Mouse (Mus musculus) C2C12 (cell line): Measurements from ENCODE around the gene Itgb2l. TPM values are rescaled to one million over a fixed set of nuclear protein-coding genes. Genes with fewer than 3 reads are reported as not detected.

Experiments
- H3K27me3 ChIP-seq: one replicate; pipeline ENCODE4 v1.6.1; 2011; ENCODE audit not compliant: control insufficient read depth, insufficient read depth, insufficient read length
- H3K36me3 ChIP-seq: one replicate; pipeline ENCODE4 v1.6.1; 2011; ENCODE audit not compliant: control insufficient read depth, insufficient read depth
- H3K4me3 ChIP-seq: one replicate; pipeline ENCODE4 v1.5.1; 2011; ENCODE audit warnings: mild to moderate bottlenecking, control low read depth; ENCODE audit not compliant: poor library complexity, insufficient read depth, severe bottlenecking
- H3K79me2 ChIP-seq: one replicate; pipeline ENCODE4 v1.6.1; 2011; ENCODE audit not compliant: control insufficient read depth, insufficient read depth
- H3K79me3 ChIP-seq: one replicate; pipeline ENCODE4 v1.6.1; 2011; ENCODE audit warnings: low read depth, control low read depth
- H3ac ChIP-seq: one replicate; pipeline ENCODE3; 2011; ENCODE audit warnings: low read depth; ENCODE audit not compliant: control insufficient read depth, insufficient read length
- CEBPB ChIP-seq: IDR thresholded peaks from one replicate; pipeline ENCODE4 v1.6.1; 2011; ENCODE audit warnings: low read depth, mild to moderate bottlenecking, control low read depth, moderate library complexity
- CTCF ChIP-seq: IDR thresholded peaks from one replicate; pipeline ENCODE4 v1.5.1; 2011; ENCODE audit not compliant: control insufficient read depth, insufficient read depth, insufficient read length
- FOSL1 ChIP-seq: IDR thresholded peaks from one replicate; pipeline ENCODE4 v1.8.0; 2011; ENCODE audit warnings: mild to moderate bottlenecking, low read length; ENCODE audit not compliant: poor library complexity, insufficient read depth, severe bottlenecking
- MAX ChIP-seq: IDR thresholded peaks from one replicate; pipeline ENCODE4 v1.6.1; 2011; ENCODE audit warnings: mild to moderate bottlenecking, control low read depth
- MYOD1 ChIP-seq: IDR thresholded peaks from one replicate; pipeline ENCODE4 v1.6.1; 2011; ENCODE audit warnings: low read depth; ENCODE audit not compliant: control insufficient read depth, insufficient read length
- MYOG ChIP-seq: IDR thresholded peaks from one replicate; pipeline ENCODE4 v1.6.1; 2011; ENCODE audit not compliant: control insufficient read depth, insufficient read length; ENCODE audit errors: extremely low read depth
- USF1 ChIP-seq: IDR thresholded peaks from one replicate; pipeline ENCODE4 v1.6.1; 2011; ENCODE audit warnings: low read depth, mild to moderate bottlenecking, control low read depth, moderate library complexity
- long read RNA-seq, 2 experiments: library from polyadenylated mRNA; unstranded; transcript quantifications; one replicate each; pipeline ENCODE4 v2.0.0; 2019 to 2020
- polyA plus RNA-seq: library from polyadenylated mRNA; unstranded; fragments of >200 nt; fragmentation: generic; extraction: Trizol; gene quantifications from one replicate; pipeline ENCODE4 v1.2.1, GENCODE M21; 2012; ENCODE audit warnings: missing spikeins

The Itgb2l gene
- 0.12 TPM for polyA plus RNA-seq
- long read RNA-seq, experiment 1 = 0 reads
- long read RNA-seq, experiment 2 = 0 reads

GRCm38 (mm10) chr16:96443468-96443867 lies at the start of gene Itgb2l:
Itgb2l (minus strand) TSS chr16:96443619.
- peaks cover 6% of the 10 kb centered on the region for H3K27me3 ChIP-seq
- H3K4me3 ChIP-seq = no peak within 1 kb of the TSS
- no peak for TF ChIP-seq CTCF
- no peak for TF ChIP-seq MAX
- no peak for TF ChIP-seq USF1
- TF ChIP-seq CEBPB = no peak
- TF ChIP-seq FOSL1 = no peak
- no peak for TF ChIP-seq MYOG
- H3ac ChIP-seq = no peak within 1 kb of the TSS
- H3K36me3 ChIP-seq = no peaks in the 10 kb centered on the region
- no peaks in the 10 kb centered on the region for H3K79me3 ChIP-seq
- H3K79me2 ChIP-seq = no peaks in the 10 kb centered on the region

DNA sequence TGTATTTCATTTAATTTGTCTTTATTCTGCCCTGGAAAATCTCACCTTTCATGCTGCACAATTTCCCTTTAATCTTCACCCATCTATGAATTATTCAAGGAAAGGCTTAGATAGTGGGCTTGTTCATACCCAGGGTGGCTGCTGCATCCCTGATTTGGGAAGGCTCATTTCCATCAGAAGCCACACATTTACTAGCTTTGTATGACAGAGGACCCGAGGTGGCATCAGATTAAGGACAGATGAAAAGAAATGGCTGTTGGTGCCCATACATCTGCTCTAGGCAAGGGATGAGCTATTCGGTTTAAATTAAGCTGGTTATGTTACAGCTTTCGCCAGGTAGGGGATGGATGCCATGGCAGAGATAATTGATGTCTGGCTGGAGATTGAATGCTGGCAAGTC lies 48.1 kb upstream of the Itgb2l start:
- Histone ChIP-seq H3K27me3 (peaks cover 28% of the 10 kb centered on the region), H3K4me3 (no peak overlapping the region), H3K79me3 (no peaks in the 10 kb centered on the region), H3ac (no peak overlapping the region), H3K36me3 (no peaks in the 10 kb centered on the region), H3K79me2 (no peaks in the 10 kb centered on the region)
- TF ChIP-seq MYOG (no peak), MYOD1 (no peak), MAX (no peak), FOSL1 (no peak), USF1 (no peak), CTCF (no peak), CEBPB (no peak)

DNA sequence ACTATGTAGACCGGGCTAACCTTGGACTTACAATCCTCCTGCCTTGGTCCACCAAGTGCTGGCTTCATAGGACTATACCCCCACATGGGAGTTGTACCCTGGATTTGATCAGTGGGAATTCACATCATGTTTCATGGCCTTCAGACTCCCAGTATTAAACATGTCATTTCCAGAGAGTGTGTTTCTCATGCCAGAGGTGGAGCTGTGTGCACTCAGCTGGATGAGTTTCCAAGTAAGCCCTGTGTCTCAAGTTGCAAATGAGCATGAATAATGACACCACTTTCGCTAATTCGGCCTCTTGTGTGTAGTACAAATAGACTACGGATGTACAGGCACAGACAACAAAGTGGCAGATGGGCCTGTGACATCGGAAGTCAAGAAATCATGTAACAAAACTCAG lies 44.6 kb upstream of the Itgb2l start:
- Histone ChIP-seq H3K79me2 (no peaks in the 10 kb centered on the region), H3K27me3 (peaks cover 30% of the 10 kb centered on the region), H3K36me3 (no peaks in the 10 kb centered on the region), H3ac (no peak overlapping the region), H3K79me3 (no peaks in the 10 kb centered on the region), H3K4me3 (no peak overlapping the region)
- TF ChIP-seq MAX = no peak
- TF ChIP-seq USF1 = no peak
- TF ChIP-seq MYOG = no peak
- TF ChIP-seq CTCF = no peak
- no peak for TF ChIP-seq MYOD1

DNA sequence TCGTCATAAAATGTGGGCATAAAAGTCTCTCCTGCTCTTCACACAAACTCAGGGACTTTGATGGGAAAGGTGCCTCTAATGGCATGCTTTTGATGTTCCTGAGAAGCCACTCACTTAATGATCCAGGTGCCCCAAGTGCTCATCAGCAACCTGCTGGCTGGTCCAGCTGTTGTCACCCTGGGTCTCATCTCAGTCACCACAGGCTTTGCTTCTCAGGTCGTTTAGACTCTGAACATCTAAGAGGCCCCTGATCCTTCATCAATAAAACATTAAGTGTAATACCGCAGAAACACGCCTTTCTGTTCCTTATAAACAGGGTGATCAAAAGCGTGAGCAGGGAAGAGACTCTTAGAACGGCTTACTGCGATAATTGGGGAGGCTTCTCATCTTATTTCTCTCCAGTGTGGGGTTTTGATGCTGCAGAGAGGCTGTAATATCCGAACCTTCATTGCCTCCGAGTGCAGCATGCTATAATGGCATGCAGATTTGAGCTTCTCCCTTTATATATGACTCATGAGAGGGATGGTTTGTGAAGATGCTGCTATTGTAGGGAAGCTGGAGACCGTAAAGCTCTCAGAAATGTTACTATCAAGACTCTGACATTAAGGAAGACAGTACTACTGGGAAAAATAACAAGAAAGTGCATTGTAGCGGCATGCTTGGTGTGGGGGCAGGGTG lies 43.7 kb upstream of the Itgb2l start:
- no peaks in the 10 kb centered on the region for H3K36me3 ChIP-seq
- no peaks in the 10 kb centered on the region for H3K79me3 ChIP-seq
- no peak overlapping the region for H3ac ChIP-seq
- H3K4me3 ChIP-seq = no peak overlapping the region
- TF ChIP-seq MAX (no peak), FOSL1 (no peak), MYOD1 (no peak), CTCF (no peak), USF1 (no peak), MYOG (no peak), CEBPB (no peak)
- H3K79me2 ChIP-seq = no peaks in the 10 kb centered on the region
- H3K27me3 ChIP-seq = peaks cover 30% of the 10 kb centered on the region

DNA sequence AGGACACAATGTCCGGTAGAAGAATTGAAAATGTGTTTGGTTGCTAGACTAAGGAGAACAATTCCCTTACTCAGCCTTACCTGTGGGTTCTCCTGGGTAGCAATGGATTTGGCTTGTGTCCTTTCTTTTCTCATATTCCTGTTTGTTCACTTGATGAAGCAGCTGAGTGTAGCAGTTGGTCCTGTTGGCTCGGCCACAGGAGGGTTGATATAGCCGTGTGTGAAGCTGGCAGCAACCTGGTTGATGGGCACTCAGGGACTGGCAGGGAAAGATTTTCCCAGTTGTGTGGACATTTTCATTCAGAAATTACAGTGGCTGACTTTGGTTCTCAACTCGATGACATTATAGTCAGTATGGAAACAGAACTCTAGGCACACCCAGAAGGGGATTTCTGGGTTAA lies 38.4 kb upstream of the Itgb2l start:
- Histone ChIP-seq H3K27me3 (peaks cover 8% of the 10 kb centered on the region), H3K79me3 (no peaks in the 10 kb centered on the region), H3ac (no peak overlapping the region), H3K79me2 (no peaks in the 10 kb centered on the region), H3K36me3 (no peaks in the 10 kb centered on the region), H3K4me3 (no peak overlapping the region)
- no peak for TF ChIP-seq CTCF
- TF ChIP-seq MYOD1 = no peak
- TF ChIP-seq FOSL1 = no peak
- no peak for TF ChIP-seq USF1
- TF ChIP-seq CEBPB = no peak
- TF ChIP-seq MYOG = no peak
- no peak for TF ChIP-seq MAX

DNA sequence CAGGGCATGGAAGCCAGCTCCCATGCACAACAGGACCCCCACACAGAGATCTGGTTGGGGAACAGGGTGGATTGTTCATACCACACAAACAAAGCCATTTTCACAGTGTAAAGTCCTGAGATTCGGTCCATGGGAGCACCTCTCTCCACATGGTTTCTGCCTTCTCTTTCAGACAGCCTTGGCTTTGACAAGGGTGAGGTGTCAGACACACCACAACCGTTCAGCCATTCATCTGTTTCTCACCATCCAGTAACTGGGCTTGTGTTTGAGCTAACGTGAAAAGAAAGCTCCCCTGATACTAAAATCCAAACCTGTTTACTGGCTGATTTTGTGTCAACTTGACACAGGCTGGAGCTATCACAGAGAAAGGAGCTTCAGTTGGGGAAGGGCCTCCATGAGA lies 30.8 kb upstream of the Itgb2l start:
- H3K4me3 ChIP-seq = no peak overlapping the region
- no peak overlapping the region for H3ac ChIP-seq
- H3K27me3 ChIP-seq = peaks cover 24% of the 10 kb centered on the region
- H3K79me3 ChIP-seq = no peaks in the 10 kb centered on the region
- no peaks in the 10 kb centered on the region for H3K79me2 ChIP-seq
- no peak for TF ChIP-seq MYOD1
- no peak for TF ChIP-seq CTCF
- no peak for TF ChIP-seq CEBPB
- no peak for TF ChIP-seq MAX
- TF ChIP-seq USF1 = no peak
- no peak for TF ChIP-seq MYOG
- no peak for TF ChIP-seq FOSL1
- no peaks in the 10 kb centered on the region for H3K36me3 ChIP-seq
